ENCODE assay signal across 14 mouse cellular contexts in genomic region chr14:19763527-19763926, GRCm38 (mm10). TPM values are rescaled to one million over a fixed set of nuclear protein-coding genes. Genes with fewer than 3 reads are reported as not detected.
DNase-seq lines count a peak whose midpoint lies in the region; ATAC-seq lines count a peak whose summit lies in the region.
"Had no signal": no experiment of that assay in that cellular context is flagged by ENCODE, and none has a peak within 500 bp of the region (broad histone marks: within the 10 kb centered on the region; RNA-seq: fewer than 3 reads in every experiment).

No protein-coding gene starts in this region.

- H3K27me3 ChIP-seq in forebrain, embryonic 10.5 days (ENCODE audit: poor library complexity, severe bottlenecking), result no peaks in the 10 kb centered on the region
- 0 out of 2 replicates have a peak, but pooled peaks cover 3% of the 10 kb centered on the region for H3K27me3 ChIP-seq in forebrain, embryonic 12.5 days
- no peaks in the 10 kb centered on the region for H3K27me3 ChIP-seq in kidney, embryonic 14.5 days (ENCODE audit: control insufficient read depth, insufficient read depth, low read length)
- H3K27me3 ChIP-seq in heart, embryonic 16.5 days (ENCODE audit: control insufficient read depth, insufficient read depth, low read length), result no peaks in the 10 kb centered on the region
- H3K27me3 ChIP-seq: limb, embryonic 15.5 days had no signal

- peak overlapping the region; percentile 45; the same call in 1 of the 2 replicates for H3K27ac ChIP-seq in forebrain, embryonic 10.5 days
- H3K27ac ChIP-seq in forebrain, embryonic 12.5 days, result no peak overlapping the region
- H3K27ac ChIP-seq in kidney, embryonic 14.5 days (ENCODE audit: low read depth, low read length), result no peak overlapping the region; the same call in 1 of the 2 replicates
- 0 out of 2 replicates have a peak overlapping the region, but pooled peaks have one; percentile 6 for H3K27ac ChIP-seq in heart, embryonic 16.5 days (ENCODE audit: low read length)
- H3K27ac ChIP-seq: limb, embryonic 15.5 days had no signal

- ATAC-seq in forebrain, embryonic 12.5 days (ENCODE audit: low FRiP score), result no peak
- peak; percentile 46; the same call in 1 of the 2 replicates for ATAC-seq in kidney, embryonic 14.5 days (ENCODE audit: low FRiP score, low TSS enrichment)
- no peak; the same call in 1 of the 2 replicates for ATAC-seq in heart, embryonic 16.5 days (replicated peaks; ENCODE audit: extremely low read depth, insufficient read depth, low FRiP score)

- H3K4me2 ChIP-seq in forebrain, embryonic 12.5 days, result no peak overlapping the region
- H3K4me2 ChIP-seq in kidney, embryonic 14.5 days (replicated peaks; ENCODE audit: low read depth, low read length), result no peak overlapping the region; the same call in 1 of the 2 replicates
- H3K4me2 ChIP-seq in heart, embryonic 16.5 days (ENCODE audit: low read depth, low read length), result no peak overlapping the region
- H3K4me2 ChIP-seq: limb, embryonic 15.5 days had no signal

- H3K4me3 ChIP-seq in forebrain, embryonic 10.5 days, result no peak overlapping the region
- no peak overlapping the region for H3K4me3 ChIP-seq in forebrain, embryonic 12.5 days (replicated peaks)
- H3K4me3 ChIP-seq in kidney, embryonic 14.5 days (ENCODE audit: low read length), result no peak overlapping the region
- no peak overlapping the region for H3K4me3 ChIP-seq in heart, embryonic 16.5 days (ENCODE audit: low read length)
- H3K4me3 ChIP-seq: limb, embryonic 15.5 days had no signal

- no peak overlapping the region for H3K9ac ChIP-seq in forebrain, embryonic 12.5 days
- H3K9ac ChIP-seq in kidney, embryonic 14.5 days (ENCODE audit: low read depth, low read length), result no peak overlapping the region
- 0 out of 2 replicates have a peak overlapping the region, but pooled peaks have one; percentile 28 for H3K9ac ChIP-seq in heart, embryonic 16.5 days (ENCODE audit: low read length)
- H3K9ac ChIP-seq: limb, embryonic 15.5 days had no signal

- H3K4me1 ChIP-seq in forebrain, embryonic 10.5 days, result peaks cover 83% of the 10 kb centered on the region
- peaks cover 28% of the 10 kb centered on the region for H3K4me1 ChIP-seq in forebrain, embryonic 12.5 days
- peaks cover 36% of the 10 kb centered on the region for H3K4me1 ChIP-seq in kidney, embryonic 14.5 days (ENCODE audit: control insufficient read depth, insufficient read depth, low read length)
- peaks cover 40% of the 10 kb centered on the region for H3K4me1 ChIP-seq in heart, embryonic 16.5 days (ENCODE audit: control insufficient read depth, insufficient read depth, low read length)

- no peak for DNase-seq in forebrain, embryonic 10.5 days (ENCODE audit: extremely low spot score, low spot score)
- DNase-seq in kidney, adult 11 months, result no peak
- DNase-seq in Muller cell, postnatal 12 days (ENCODE audit: inconsistent ontology term), result peak; percentile 72
- no peak for DNase-seq in adrenal gland, adult 18-20 months (ENCODE audit: low spot score in 2 of 2)
- DNase-seq in right cerebral cortex, adult 2 months (ENCODE audit: low spot score in 2 of 2), result no peak
- DNase-seq: adrenal gland, adult 2 months; lung, postnatal 14 days; thymus, postnatal 14 days had no signal

- H3K36me3 ChIP-seq in forebrain, embryonic 10.5 days (replicated peaks), result peaks cover 18% of the 10 kb centered on the region
- H3K36me3 ChIP-seq in forebrain, embryonic 12.5 days (replicated peaks), result peaks cover 2% of the 10 kb centered on the region; the same call in 1 of the 2 replicates
- peaks cover 7% of the 10 kb centered on the region for H3K36me3 ChIP-seq in kidney, embryonic 14.5 days (ENCODE audit: control insufficient read depth, insufficient read depth, low read length)
- H3K36me3 ChIP-seq in heart, embryonic 16.5 days (ENCODE audit: control insufficient read depth, insufficient read depth), result 0 out of 2 replicates have a peak, but pooled peaks cover 12% of the 10 kb centered on the region

- 55% methylated on average over 8 of the region's 8 CpGs for WGBS in forebrain, embryonic 10.5 days
- 59% methylated on average over 8 of the region's 8 CpGs for WGBS in forebrain, embryonic 12.5 days
- WGBS in kidney, embryonic 14.5 days, result 29% methylated on average over 8 of the region's 8 CpGs
- WGBS in heart, embryonic 16.5 days, result 30% methylated on average over 8 of the region's 8 CpGs

- no peaks in the 10 kb centered on the region for H3K9me3 ChIP-seq in forebrain, embryonic 10.5 days
- no peaks in the 10 kb centered on the region for H3K9me3 ChIP-seq in forebrain, embryonic 12.5 days
- no peaks in the 10 kb centered on the region for H3K9me3 ChIP-seq in kidney, embryonic 14.5 days (ENCODE audit: control insufficient read depth, low read length)
- no peaks in the 10 kb centered on the region for H3K9me3 ChIP-seq in heart, embryonic 16.5 days (replicated peaks; ENCODE audit: control insufficient read depth, low read length)
- H3K9me3 ChIP-seq: limb, embryonic 15.5 days had no signal

RNA-seq across cellular contexts. Expression of gene Nid2, which starts 12.5 kb away (rescaled TPM):
- 50.2 and 55.6 TPM in 2 replicates for polyA plus RNA-seq in forebrain, embryonic 10.5 days (2016; fragmentation: Nextera tagmentation; extraction: Ambion mirVana)
- 37.9 and 39.4 TPM in 2 replicates for polyA plus RNA-seq in forebrain, embryonic 12.5 days (2016; fragmentation: Nextera tagmentation; extraction: Ambion mirVana)
- 74.3 and 95.7 TPM in 2 replicates for polyA plus RNA-seq in kidney, embryonic 14.5 days (2014; fragmentation: Nextera tagmentation; extraction: Ambion mirVana)
- polyA plus RNA-seq in heart, embryonic 16.5 days (2015; fragmentation: Nextera tagmentation; extraction: Ambion mirVana), result 89.5 and 108 TPM in 2 replicates
- total RNA-seq in adrenal gland, adult 18-20 months (2021), result 10 to 100 TPM in 1 of 2 experiments, 1 to 10 TPM in 1; 8.1 to 14.2 TPM
- total RNA-seq: hematopoietic stem cell, adult 5-6 weeks; MEL had no signal

Comparison
In these comparisons a context has a peak if more than half of its experiments do, and no peak if none do; other contexts are left out.
1. H3K27ac ChIP-seq: peak in forebrain, embryonic 10.5 days (single experiment) and heart, embryonic 16.5 days (single experiment); none in forebrain, embryonic 12.5 days (single experiment) and kidney, embryonic 14.5 days (single experiment).